Mouse (Mus musculus): ENCODE measurements around the gene Pole. TPM values are rescaled to one million over a fixed set of nuclear protein-coding genes. Genes with fewer than 3 reads are reported as not detected.
A peak's percentile ranks its signal among the peaks of the same experiment; 100 is the strongest.

Pole gene
- total RNA-seq, 2 experiments from 2014 or later: 51.5 to 124 TPM

DNA sequence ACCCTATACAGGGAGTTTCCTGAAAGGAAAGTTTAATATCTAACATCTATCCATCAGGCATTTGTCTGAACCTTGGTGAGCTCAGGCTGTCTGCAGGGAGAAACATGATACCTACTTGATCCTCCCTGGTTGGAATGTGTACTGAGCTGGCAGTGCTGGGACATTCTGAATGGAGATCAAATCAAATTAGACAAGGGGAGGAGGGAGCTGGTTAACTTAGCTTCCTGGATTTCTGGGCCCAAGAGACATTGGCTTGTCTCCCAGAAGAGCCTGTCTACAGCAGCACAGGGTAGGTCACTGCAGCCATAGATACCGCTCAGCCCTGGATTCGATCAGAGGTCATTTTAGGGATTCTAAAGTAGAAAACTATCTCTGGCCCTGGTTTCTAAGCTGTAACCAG, 52.7 kb downstream of the Pole start:
- no peak for ATAC-seq (replicated peaks; ENCODE audit: low FRiP score, low TSS enrichment, poor library complexity, severe bottlenecking)

DNA sequence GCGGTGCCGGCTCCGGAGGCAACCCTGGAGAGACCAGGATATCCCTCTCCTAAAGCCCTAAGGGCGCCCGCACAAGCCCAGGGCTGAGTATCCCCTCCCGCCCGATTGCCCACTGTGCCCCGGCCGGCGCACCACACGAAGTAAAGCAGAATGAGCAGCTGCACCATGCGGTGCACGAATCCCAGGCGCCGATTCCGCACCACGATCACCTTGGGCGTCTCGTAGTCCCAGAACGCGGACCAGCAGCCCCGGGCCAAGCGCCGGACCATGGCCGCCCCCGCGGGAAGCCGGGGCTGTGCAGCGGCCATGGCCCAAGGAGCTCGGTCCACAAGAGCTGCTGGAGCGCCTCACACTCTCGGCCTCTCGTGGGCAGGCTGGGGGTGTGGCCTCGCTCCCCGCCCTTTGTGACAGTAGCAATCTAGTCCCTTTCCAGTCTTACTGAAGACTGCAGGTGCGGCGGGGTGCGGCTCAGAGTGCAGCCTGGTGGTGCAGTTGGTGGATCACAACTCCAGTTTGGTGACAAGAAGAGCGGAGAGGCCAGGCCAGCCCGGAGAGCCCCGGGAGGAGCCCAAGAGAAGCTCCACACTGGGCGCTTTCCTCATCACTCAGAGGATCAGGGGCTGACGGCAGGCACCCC, 56.7 kb downstream of the Pole start, which contains the start of gene P2rx2:
Gene P2rx2 (minus strand): TSS at position 565 of the 637 bp plus-strand sequence.
- ATAC-seq (replicated peaks; ENCODE audit: low FRiP score, low TSS enrichment, poor library complexity, severe bottlenecking): peak; percentile 78

DNA sequence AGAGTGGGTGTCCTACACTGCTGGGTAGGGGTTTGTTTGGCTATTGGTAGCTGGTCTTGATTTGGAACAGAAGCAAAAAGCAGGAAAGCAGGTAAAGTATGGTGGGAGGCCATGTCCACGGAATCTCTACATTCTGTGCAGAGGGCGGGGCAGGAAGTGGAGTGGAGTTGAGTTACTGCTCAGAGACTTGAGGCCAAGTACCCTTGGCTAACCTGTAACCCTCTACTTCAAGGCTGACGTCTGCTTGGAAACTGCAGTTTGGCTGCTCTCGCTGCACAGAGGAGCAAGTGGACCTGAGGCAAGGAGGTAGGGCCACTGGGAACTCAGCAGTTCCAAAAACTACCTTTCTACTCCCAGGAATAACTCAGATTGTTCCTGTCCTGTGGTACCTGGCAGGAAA, 58.4 kb downstream of the Pole start, which contains the start of gene Lrcol1:
Gene Lrcol1 (plus strand): TSS at position 207 of the 400 bp plus-strand sequence.
- ATAC-seq (replicated peaks; ENCODE audit: low FRiP score, low TSS enrichment, poor library complexity, severe bottlenecking): no peak

DNA sequence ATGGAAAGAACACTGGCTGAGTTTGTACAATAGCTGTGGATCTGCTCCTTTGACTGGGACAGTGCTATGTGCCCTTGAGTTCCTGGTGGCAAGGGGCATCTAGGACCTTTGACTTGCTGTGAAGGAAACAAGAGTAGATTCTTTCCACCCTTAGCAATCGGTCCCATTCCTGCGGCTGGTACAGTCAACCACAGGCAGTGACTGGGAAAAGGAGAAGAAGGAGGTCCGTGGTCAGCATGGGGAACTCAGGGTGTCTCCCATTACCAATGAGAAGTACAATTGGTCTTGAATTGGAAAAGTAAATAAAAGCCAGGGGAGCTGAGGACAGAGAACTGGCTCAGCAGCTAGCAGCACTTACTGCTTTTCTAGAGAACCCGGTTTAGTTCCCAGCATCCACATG, 59.4 kb downstream of the Pole start:
- no peak for ATAC-seq (replicated peaks; ENCODE audit: low FRiP score, low TSS enrichment, poor library complexity, severe bottlenecking)

DNA sequence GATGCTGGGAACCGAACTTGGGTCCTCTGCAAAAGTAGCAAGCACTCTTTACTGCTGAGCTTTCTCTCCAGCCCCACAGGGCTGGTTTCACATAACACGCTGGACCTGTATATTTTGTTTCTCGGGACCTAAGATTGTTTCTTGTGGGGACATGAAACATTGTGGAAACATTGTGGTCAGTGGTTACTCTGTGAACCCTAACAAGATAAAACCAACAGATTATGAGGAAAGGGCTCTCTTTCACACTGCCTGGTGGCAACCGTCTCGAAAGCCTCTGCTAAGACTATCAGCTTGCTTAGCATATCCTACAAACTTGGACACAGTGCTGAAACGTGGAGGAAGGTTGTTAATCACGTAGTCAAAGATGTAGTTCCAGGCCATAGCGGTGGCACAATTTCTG, 60.9 kb downstream of the Pole start:
- ATAC-seq (replicated peaks; ENCODE audit: low FRiP score, low TSS enrichment, poor library complexity, severe bottlenecking): no peak

DNA sequence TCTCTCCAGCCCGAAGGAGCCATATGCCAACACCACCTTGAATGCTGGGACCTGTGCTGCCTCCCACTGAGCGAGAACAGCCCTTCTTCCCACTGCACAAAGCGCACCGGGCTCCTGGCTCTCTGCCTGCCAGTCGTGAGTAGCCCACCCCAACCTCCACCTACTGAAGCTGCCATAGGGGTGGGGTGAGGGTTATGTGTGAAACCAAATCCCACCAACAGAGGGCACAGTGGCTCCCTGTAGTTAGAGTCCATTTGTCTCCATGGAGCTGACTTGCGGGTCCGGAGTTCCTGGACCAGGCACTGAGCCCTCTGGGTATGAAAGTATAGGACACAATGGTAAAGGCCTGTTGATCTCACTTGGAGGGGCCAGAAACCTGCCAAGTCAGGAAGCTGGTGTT, 68.6 kb downstream of the Pole start:
- peak; percentile 72 for ATAC-seq (replicated peaks; ENCODE audit: low FRiP score, low TSS enrichment, poor library complexity, severe bottlenecking)

DNA sequence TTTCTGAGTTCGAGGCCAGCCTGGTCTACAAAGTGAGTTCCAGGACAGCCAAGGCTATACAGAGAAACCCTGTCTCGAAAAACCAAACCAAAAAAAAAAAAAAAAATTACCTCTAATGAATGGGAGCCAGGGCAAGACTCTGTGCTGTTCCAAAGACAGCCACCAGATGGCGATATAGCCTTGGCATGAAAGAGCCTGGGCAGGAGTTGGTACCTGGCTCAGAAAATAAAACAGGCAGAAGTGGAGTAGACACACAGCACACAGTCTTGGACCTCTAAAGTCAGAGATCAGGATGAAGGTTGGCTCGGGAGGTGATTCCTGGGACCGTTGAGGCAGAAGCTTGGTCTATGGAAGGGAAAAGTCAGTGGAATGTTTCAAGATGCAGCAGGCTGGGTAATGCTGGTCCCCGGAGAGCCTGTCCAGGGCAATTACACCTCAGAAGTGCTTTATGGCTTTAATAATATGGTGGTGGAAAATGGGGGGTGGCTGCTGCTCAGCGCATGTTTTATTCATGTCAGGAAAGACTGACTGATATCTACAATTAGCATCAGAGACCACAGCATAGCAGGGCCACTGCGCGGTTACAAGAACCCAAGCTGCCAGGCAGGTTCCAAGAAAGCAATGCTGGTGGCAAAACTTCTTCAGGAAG, 71.5 kb downstream of the Pole start:
- ATAC-seq (replicated peaks; ENCODE audit: low FRiP score, low TSS enrichment, poor library complexity, severe bottlenecking): peak; percentile 71

DNA sequence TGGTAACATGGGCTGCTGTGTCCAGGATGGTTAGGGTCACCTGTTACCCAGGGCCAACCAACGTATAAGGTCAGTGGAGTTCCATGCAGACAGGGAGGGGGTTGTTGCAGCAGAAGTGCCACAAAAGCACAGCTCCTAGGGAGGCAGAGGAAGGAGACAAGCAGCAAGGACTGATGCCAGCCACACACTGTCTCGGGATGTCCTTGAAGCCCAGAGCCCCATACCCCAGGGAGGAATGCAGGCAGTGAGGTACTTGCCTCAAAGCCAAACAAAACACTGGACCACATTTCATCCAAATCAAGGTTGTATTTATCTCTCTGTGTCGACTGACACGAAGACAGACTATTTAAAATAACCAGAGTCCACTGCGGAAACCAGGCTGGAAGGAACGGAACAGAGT, 75.4 kb downstream of the Pole start:
- no peak for ATAC-seq (replicated peaks; ENCODE audit: low FRiP score, low TSS enrichment, poor library complexity, severe bottlenecking)

DNA sequence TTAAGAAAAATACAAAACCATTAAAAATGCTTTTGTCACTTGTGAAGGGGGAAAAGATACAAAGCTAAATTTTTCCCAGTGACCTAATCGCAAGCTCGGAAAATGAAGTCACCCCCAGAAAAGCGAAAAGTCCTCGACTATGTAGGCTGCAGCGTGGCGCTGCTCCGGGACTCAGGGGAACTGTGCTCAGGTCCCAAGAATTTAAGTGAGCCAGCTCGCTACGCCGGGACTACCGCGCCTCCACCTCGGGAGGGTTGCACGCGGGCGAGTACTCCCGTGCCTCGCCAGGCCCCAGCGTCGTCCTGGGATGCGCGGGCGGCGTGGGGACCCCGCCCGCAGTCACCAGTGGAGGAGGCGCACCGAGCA, 76.7 kb downstream of the Pole start:
- no peak; the same call in 1 of the 2 replicates for ATAC-seq (replicated peaks; ENCODE audit: low FRiP score, low TSS enrichment, poor library complexity, severe bottlenecking)

DNA sequence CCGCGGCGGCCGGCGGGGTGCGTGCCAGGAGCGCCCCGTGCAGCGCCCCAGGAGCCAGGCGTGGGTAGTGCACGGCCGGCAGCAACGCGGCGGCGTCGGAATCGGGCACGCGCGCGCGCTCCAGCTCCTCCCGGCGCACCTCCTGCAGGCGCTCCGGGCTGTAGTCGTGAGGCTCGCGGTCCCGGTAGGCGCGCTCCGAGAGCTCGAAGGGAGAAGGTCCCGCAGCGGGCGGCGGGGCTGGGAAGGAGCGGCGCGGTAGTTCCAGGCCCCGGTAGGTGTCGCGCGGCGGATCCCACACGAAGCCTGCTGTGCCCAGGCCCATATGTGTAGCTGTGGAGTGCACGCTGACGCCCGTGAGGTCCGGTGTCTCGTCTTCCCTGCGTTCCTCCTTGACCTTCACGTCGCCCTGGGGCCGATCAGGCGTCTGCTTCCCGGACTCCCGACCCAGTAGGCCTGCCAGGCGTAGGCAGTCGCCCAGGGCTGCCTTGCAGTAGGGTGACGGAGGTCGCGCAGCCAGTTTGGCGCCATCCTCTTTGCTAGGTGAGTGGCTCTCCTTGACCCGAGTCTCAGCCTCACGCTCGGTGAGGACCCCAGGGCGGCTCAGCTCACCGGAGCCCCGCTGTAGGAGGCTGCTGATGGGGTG, 77.2 kb downstream of the Pole start:
- ATAC-seq (replicated peaks; ENCODE audit: low FRiP score, low TSS enrichment, poor library complexity, severe bottlenecking): peak; percentile 80

DNA sequence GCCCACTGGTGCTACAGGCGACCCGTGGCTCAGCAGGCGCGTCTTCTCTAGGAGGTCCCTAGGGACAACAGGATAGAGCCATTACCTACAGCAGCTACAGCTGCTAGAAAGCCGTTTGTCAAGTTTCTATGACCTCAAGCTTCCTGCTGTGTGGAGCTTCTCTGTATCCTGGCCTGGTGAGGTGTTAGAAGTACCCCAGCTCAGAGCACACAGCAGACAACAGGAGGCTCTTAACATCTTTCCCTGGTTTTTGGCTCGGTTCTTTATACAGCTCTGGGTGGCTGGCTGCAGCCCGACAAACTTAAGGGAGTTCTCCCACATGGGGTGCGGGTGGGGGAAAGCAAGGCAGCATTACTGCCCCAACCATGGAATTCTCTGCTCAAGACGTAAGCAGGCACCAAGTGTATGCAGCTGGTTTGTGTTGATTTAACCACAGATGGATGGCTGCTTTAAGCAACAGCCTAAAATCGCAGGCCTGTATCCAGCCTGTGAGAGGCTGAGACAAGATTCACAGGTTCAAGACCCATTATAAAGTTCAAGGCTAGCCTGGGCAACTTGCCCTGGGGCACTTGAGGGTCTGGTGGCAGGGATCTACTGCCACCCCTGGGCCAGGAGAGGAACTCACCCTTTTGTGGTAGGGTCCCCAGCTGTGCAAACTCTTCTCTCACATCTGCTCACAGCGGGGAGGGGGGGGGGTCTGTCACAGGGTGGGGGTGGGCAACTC, 77.9 kb downstream of the Pole start:
- ATAC-seq (replicated peaks; ENCODE audit: low FRiP score, low TSS enrichment, poor library complexity, severe bottlenecking): no peak; the same call in 1 of the 2 replicates

DNA sequence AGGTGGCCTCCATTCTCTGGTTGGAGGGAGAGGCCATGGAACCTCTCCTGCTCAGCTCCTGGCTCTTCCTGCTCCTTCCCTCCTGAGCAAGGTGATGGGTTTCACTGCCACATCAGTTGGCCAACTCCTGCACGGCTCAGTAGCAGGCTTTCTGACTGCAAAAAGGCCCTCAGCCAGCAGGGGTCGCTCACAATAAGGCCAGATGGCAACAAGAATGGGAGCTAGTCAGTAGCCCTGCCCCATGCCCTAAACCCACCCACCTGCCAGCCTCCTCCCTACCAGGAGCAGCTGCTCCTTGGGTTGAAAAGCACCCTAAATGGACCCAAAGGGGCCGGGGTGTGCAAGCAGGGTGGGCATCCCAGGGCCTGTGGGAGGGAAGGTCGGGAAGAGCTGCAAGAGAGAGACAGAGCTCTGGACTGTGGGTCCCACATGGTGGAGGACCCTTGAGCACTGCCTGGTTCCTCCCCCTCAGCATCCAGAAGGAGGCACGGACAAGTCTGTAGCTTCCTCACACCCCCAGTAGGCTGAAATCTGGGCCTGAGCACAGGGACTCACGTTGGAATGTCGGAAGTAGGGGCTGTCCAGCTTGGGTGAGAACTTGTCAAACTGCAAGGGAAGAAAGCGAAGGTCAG, 90.8 kb downstream of the Pole start:
- ATAC-seq (replicated peaks; ENCODE audit: low FRiP score, low TSS enrichment, poor library complexity, severe bottlenecking): peak; percentile 64; the same call in 1 of the 2 replicates

DNA sequence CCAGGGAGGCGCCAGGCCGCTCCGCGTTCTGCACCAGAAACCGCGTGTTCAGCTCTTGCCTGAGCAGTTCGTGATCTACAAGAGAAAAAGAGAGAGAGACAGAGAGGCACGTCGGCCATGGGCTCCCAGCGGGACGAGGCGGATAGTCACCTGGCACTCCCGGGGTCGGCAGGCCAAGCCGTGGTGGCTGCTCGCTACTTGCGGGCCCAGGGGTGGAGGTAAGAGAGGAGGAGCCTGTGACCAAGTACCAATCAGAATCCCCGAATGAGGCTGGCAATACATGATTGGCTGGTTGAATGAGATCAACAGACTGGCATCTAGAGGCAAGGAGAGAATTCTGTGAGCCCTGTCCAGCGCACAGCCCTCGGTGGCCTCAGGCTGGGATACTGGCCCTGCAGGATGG, 92.1 kb downstream of the Pole start:
- ATAC-seq (replicated peaks; ENCODE audit: low FRiP score, low TSS enrichment, poor library complexity, severe bottlenecking): no peak

DNA sequence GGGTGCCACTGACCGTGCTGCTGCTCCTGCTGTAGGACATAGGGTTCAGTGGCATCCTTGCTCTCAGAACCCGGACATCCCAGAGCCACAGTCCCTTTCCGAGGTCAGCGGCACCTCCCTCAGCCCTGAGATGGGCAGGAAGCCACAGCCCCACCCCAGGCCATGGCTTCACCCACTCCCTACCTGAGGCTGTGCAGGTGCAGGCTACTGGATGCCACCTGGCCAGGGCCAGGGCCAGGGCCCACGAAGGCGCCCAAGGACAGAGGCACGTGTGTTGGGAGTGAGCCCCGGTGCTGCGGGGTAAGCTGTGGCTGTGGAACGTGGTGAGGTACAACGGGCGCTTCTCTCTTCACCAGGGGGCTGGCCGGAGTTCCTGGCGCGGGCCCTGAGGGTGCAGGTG, 93.0 kb downstream of the Pole start:
- no peak for ATAC-seq (replicated peaks; ENCODE audit: low FRiP score, low TSS enrichment, poor library complexity, severe bottlenecking)

DNA sequence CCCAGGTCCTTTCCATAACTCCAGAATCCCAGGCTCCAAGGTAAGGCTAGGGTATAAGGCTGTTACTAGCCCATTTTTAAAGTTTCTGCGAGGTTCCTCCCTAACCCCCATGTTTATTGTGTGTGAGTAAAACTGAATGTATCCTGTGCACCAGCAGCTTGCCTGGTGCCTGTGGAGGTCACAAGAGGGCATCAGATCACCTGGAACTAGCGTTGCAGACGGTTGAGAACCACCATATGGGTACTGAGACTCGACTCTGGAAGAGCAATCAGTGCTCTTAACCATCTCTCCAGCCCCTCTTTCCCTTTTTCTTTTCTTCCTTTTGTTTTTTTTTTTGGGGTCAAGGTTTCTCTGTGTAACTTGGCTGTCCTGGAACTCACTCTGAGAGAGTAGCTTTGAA, 93.7 kb downstream of the Pole start:
- no peak for ATAC-seq (replicated peaks; ENCODE audit: low FRiP score, low TSS enrichment, poor library complexity, severe bottlenecking)

DNA sequence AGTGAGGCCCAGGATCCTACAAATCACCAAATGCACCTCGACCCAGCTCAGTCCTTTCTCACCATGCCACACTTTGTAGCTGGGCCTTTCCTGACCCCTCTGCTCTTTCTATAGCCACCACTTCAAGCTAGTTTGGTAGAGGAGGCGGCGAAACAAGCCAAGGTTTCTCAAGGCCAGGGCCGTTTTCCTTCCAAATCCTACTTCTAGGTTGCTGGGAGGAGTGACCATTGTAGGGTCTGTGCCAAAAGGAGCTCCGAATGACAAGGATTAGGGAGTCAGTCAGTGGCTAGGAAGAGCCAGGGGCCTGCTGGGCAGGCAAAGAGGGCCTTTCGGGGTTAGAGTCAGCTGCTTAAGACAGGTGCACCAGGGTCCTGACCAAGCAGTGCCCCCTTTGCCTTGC, 98.4 kb downstream of the Pole start:
- ATAC-seq (replicated peaks; ENCODE audit: low FRiP score, low TSS enrichment, poor library complexity, severe bottlenecking): no peak

DNA sequence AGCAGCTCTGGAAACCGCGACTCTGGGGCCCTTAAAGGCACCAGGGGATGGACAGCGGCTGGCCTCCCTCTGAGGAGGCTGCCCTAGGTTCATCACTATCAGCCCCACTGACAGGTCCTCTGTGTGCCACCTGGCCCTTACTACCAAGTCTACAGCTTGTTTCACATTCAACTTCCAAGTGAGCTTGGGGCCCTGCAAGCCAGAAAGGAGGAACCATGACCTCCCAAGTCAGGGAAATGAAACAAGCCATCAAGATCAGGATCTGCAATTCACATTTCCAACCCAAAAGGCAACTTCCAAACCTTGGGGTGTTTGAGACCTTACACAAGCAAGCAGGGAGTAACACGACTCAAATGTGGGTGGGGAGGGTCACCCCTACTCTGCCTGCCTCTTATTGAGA, 99.2 kb downstream of the Pole start:
- no peak for ATAC-seq (replicated peaks; ENCODE audit: low FRiP score, low TSS enrichment, poor library complexity, severe bottlenecking)

DNA sequence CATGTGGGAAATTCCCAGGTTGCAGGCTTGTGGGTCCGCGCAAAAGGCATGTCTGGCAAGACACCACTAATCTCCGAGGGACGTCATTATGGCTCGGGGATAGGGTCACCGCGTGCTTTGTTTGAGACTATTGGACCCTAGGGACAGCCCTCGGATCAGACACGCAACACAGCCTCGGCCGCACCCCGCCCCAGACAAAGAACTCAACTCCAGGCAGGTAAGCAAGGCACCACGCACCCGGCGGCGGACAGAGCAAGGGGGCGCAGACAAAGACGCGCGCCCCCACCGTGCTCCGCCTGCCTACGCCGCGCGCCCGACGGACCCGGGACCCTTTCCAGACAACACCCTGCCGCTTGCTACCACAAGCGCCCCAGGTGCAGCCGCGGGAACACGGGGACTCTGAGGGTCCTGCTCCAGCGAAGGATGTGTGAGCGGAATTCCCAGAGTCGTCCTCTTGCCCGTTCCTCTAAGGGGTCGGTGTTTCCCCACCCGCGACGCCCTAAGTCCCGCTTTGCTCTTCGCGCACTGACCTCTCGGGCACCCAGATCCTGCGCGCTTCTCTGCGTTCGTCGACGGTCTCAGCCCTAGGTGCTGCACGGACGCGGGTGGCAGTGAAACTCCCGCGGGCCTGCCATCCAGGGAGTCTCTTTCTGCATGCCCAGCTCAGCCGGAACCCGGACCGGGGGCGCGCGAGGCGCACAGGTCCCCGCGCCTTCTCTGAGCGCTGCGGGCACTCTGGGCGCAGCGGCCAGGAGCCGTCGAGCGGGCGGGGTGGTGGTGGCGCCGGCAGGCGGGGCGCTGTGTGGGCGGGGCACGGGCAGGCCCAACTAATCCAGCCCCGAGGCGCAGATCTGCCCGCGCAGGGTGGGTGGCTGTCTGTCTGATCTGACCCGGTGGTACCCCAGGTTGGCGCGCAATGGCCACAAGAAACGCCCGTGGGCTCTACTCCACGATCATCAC, 100.5 kb downstream of the Pole start:
- ATAC-seq (replicated peaks; ENCODE audit: low FRiP score, low TSS enrichment, poor library complexity, severe bottlenecking): peak; percentile 83
